Mouse (Mus musculus) ES-Bruce4 (cell line): Measurements from ENCODE around the gene Neb.

Experiments
- CTCF ChIP-seq: IDR thresholded peaks from one replicate; pipeline ENCODE4 v1.8.1; 2011; ENCODE audit warnings: low read depth, low read length
- EP300 ChIP-seq: IDR thresholded peaks from 2 replicates; pipeline ENCODE4 v1.6.1; 2011; ENCODE audit warnings: low read depth, low read length; ENCODE audit not compliant: insufficient read depth
- POLR2A ChIP-seq: IDR thresholded peaks from one replicate; pipeline ENCODE4 v1.8.1; 2011; ENCODE audit warnings: low read length; ENCODE audit not compliant: insufficient read depth

- TF ChIP-seq POLR2A (no peak), CTCF (no peak), EP300 (no peak)
These were observed 41.0 kb upstream of the Neb start for GRCm38 (mm10) chr2:52419295-52419694.
